10 mouse cellular contexts compared by ENCODE assay signal in genomic region chr12:112301411-112301891, GRCm38 (mm10).
DNase-seq lines count a peak whose midpoint lies in the region; ATAC-seq lines count a peak whose summit lies in the region.
"Had no signal": no experiment of that assay in that cellular context is flagged by ENCODE, and none has a peak within 500 bp of the region (broad histone marks: within the 10 kb centered on the region; RNA-seq: fewer than 3 reads in every experiment).

No protein-coding gene starts in this region.

- H3K27ac ChIP-seq in kidney, embryonic 15.5 days: no peak overlapping the region
- no peak overlapping the region for H3K27ac ChIP-seq in embryonic facial prominence, embryonic 11.5 days (replicated peaks; ENCODE audit: low read depth, low read length)
- no peak overlapping the region for H3K27ac ChIP-seq in hindbrain, embryonic 16.5 days (ENCODE audit: low read depth, low read length)
- H3K27ac ChIP-seq in neural tube, embryonic 14.5 days (ENCODE audit: low read depth, low read length): no peak overlapping the region
- H3K27ac ChIP-seq: heart, embryonic 10.5 days had no signal

- ATAC-seq in kidney, embryonic 15.5 days (replicated peaks; ENCODE audit: low FRiP score): no peak
- 0 out of 2 replicates have a peak, but pooled peaks have one; percentile 24 for ATAC-seq in embryonic facial prominence, embryonic 11.5 days (replicated peaks; ENCODE audit: insufficient number of reproducible peaks, low FRiP score, low TSS enrichment, low read depth)
- no peak for ATAC-seq in hindbrain, embryonic 16.5 days
- no peak for ATAC-seq in neural tube, embryonic 14.5 days (ENCODE audit: low read depth)

- peaks cover 21% of the 10 kb centered on the region for H3K4me1 ChIP-seq in kidney, embryonic 15.5 days
- peaks cover 14% of the 10 kb centered on the region for H3K4me1 ChIP-seq in embryonic facial prominence, embryonic 11.5 days (ENCODE audit: control insufficient read depth, insufficient read depth, low read length)
- peaks cover 18% of the 10 kb centered on the region for H3K4me1 ChIP-seq in hindbrain, embryonic 16.5 days (ENCODE audit: control insufficient read depth, insufficient read depth, low read depth, low read length)
- H3K4me1 ChIP-seq in neural tube, embryonic 14.5 days (ENCODE audit: control insufficient read depth, insufficient read depth, low read length): peaks cover 15% of the 10 kb centered on the region

- DNase-seq in kidney, postnatal 36 days: no peak
- DNase-seq in embryonic facial prominence, embryonic 11.5 days (ENCODE audit: low spot score): peak; percentile 69
- no peak for DNase-seq in lung, postnatal 25 days (ENCODE audit: low spot score)
- no peak for DNase-seq in left cerebral cortex, adult 18-20 months (ENCODE audit: low spot score in 2 of 2)
- DNase-seq: kidney, adult 2 months; lung, adult 2 months had no signal

- H3K9ac ChIP-seq in kidney, embryonic 15.5 days: no peak overlapping the region
- H3K9ac ChIP-seq in embryonic facial prominence, embryonic 11.5 days (replicated peaks; ENCODE audit: low read length): no peak overlapping the region
- H3K9ac ChIP-seq in hindbrain, embryonic 16.5 days (ENCODE audit: low read depth, low read length): no peak overlapping the region; the same call in 1 of the 2 replicates
- no peak overlapping the region for H3K9ac ChIP-seq in neural tube, embryonic 14.5 days (replicated peaks; ENCODE audit: low read depth, low read length)

- H3K27me3 ChIP-seq in kidney, embryonic 15.5 days: peaks cover 74% of the 10 kb centered on the region
- H3K27me3 ChIP-seq in embryonic facial prominence, embryonic 11.5 days (ENCODE audit: control insufficient read depth, insufficient read depth, low read length): no peaks in the 10 kb centered on the region; the same call in 1 of the 2 replicates
- H3K27me3 ChIP-seq in hindbrain, embryonic 16.5 days (replicated peaks; ENCODE audit: control insufficient read depth, insufficient read depth, low read length): 0 out of 2 replicates have a peak, but pooled peaks cover 2% of the 10 kb centered on the region
- 0 out of 2 replicates have a peak, but pooled peaks cover 2% of the 10 kb centered on the region for H3K27me3 ChIP-seq in neural tube, embryonic 14.5 days (ENCODE audit: control insufficient read depth, insufficient read depth, low read length)

- no peaks in the 10 kb centered on the region for H3K36me3 ChIP-seq in kidney, embryonic 15.5 days
- H3K36me3 ChIP-seq in embryonic facial prominence, embryonic 11.5 days (replicated peaks; ENCODE audit: control insufficient read depth, insufficient read depth, low read depth, low read length): no peaks in the 10 kb centered on the region
- no peaks in the 10 kb centered on the region for H3K36me3 ChIP-seq in hindbrain, embryonic 16.5 days (ENCODE audit: control insufficient read depth, insufficient read depth, low read length)
- H3K36me3 ChIP-seq in neural tube, embryonic 14.5 days (ENCODE audit: control insufficient read depth, insufficient read depth, low read length): no peaks in the 10 kb centered on the region
- H3K36me3 ChIP-seq: heart, embryonic 10.5 days had no signal

- H3K4me2 ChIP-seq in kidney, embryonic 15.5 days: 0 out of 2 replicates have a peak overlapping the region, but pooled peaks have one; percentile 0
- peak overlapping the region; percentile 37 for H3K4me2 ChIP-seq in embryonic facial prominence, embryonic 11.5 days (ENCODE audit: low read depth, low read length)
- 0 out of 2 replicates have a peak overlapping the region, but pooled peaks have one; percentile 10 for H3K4me2 ChIP-seq in hindbrain, embryonic 16.5 days (ENCODE audit: low read length)
- peak overlapping the region; percentile 8; the same call in 1 of the 2 replicates for H3K4me2 ChIP-seq in neural tube, embryonic 14.5 days (ENCODE audit: low read depth, low read length)

- no peak overlapping the region for H3K4me3 ChIP-seq in kidney, embryonic 15.5 days (replicated peaks)
- H3K4me3 ChIP-seq in embryonic facial prominence, embryonic 11.5 days (ENCODE audit: low read depth, low read length): no peak overlapping the region
- H3K4me3 ChIP-seq in hindbrain, embryonic 16.5 days (ENCODE audit: low read length): no peak overlapping the region
- no peak overlapping the region for H3K4me3 ChIP-seq in neural tube, embryonic 14.5 days (ENCODE audit: low read depth, low read length)
- H3K4me3 ChIP-seq: heart, embryonic 10.5 days had no signal

- no peaks in the 10 kb centered on the region for H3K9me3 ChIP-seq in kidney, embryonic 15.5 days (replicated peaks)
- H3K9me3 ChIP-seq in embryonic facial prominence, embryonic 11.5 days (replicated peaks; ENCODE audit: control insufficient read depth, low read length): no peaks in the 10 kb centered on the region
- H3K9me3 ChIP-seq in hindbrain, embryonic 16.5 days (ENCODE audit: control insufficient read depth, low read length): no peaks in the 10 kb centered on the region
- H3K9me3 ChIP-seq in neural tube, embryonic 14.5 days (ENCODE audit: control insufficient read depth, low read length): no peaks in the 10 kb centered on the region
- H3K9me3 ChIP-seq: heart, embryonic 10.5 days had no signal

- 14% methylated on average over 13 of the region's 13 CpGs for WGBS in kidney, embryonic 15.5 days
- 6% methylated on average over 13 of the region's 13 CpGs for WGBS in embryonic facial prominence, embryonic 11.5 days
- 7% methylated on average over 13 of the region's 13 CpGs for WGBS in hindbrain, embryonic 16.5 days
- WGBS in neural tube, embryonic 14.5 days: 9% methylated on average over 13 of the region's 13 CpGs
